Mouse (Mus musculus): ENCODE measurements around the gene Cavin2. TPM values are rescaled to one million over a fixed set of nuclear protein-coding genes. Genes with fewer than 3 reads are reported as not detected.

Gene Cavin2
- polyA plus RNA-seq, 1 experiment from 2014 or later: 46.1 TPM

DNA sequence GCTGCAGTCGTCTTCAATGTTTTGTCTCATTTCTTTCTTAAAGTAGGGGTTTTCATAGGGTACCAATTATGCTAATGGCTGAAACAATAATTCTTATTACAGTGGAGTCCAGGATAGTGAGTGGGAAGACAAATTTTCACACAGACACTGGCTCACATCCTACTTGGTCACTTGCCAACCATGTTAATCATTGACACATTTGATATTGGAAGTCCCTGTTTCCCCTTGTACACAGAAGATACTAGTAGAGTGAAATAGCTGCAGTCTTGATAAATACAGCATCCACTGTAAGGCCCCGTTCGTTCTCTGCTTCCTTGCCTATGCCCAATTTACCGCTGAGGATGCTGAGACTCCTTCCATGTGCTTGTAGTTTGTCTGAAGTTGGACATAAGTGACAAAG is 3.4 kb downstream of the Cavin2 start:
- 80% methylated on average over 4 of the region's 4 CpGs for WGBS

GRCm38 (mm10) chr1:51300295-51300930 is 11.5 kb downstream of the Cavin2 start:
- Histone ChIP-seq H3K9me3 (ENCODE audit: control insufficient read depth, low read length) (no peaks in the 10 kb centered on the region), H3K4me1 (replicated peaks; ENCODE audit: control insufficient read depth, insufficient read depth) (no peaks in the 10 kb centered on the region), H3K36me3 (ENCODE audit: control insufficient read depth, insufficient read depth, low read length) (peaks cover 4% of the 10 kb centered on the region; the same call in 1 of the 2 replicates), H3K27ac (replicated peaks) (no peak overlapping the region), H3K4me3 (ENCODE audit: low read depth, low read length) (no peak overlapping the region), H3K4me2 (replicated peaks; ENCODE audit: low read depth) (no peak overlapping the region), H3K9ac (ENCODE audit: low read length) (no peak overlapping the region), H3K27me3 (ENCODE audit: control insufficient read depth, insufficient read depth, low read length) (no peaks in the 10 kb centered on the region)
- no peak for TF ChIP-seq CTCF (IDR thresholded peaks at IDR 0.05; ENCODE audit: low read depth)
- TF ChIP-seq EP300 (optimal IDR thresholded peaks at IDR 0.05): no peak
- no peak for DNase-seq (ENCODE audit: low spot score)
- WGBS: 75% methylated on average over 11 of the region's 11 CpGs
- no peak for ATAC-seq (ENCODE audit: low FRiP score, low TSS enrichment)

More for the DNA sequence above, 3.4 kb downstream of the Cavin2 start:
- H3K9me3 ChIP-seq (ENCODE audit: control insufficient read depth, low read length): no peaks in the 10 kb centered on the region
- H3K4me2 ChIP-seq (replicated peaks; ENCODE audit: low read depth): peak overlapping the region; percentile 47
- H3K9ac ChIP-seq (ENCODE audit: low read length): no peak overlapping the region
- ATAC-seq (ENCODE audit: low FRiP score, low TSS enrichment): no peak
- no peak for DNase-seq (ENCODE audit: low spot score)
- H3K27ac ChIP-seq (replicated peaks): no peak overlapping the region
- H3K4me3 ChIP-seq (ENCODE audit: low read depth, low read length): peak overlapping the region; percentile 14; the same call in 1 of the 2 replicates
- TF ChIP-seq EP300 (optimal IDR thresholded peaks at IDR 0.05): no peak
- no peak for TF ChIP-seq CTCF (IDR thresholded peaks at IDR 0.05; ENCODE audit: low read depth)
- no peaks in the 10 kb centered on the region for H3K36me3 ChIP-seq (ENCODE audit: control insufficient read depth, insufficient read depth, low read length)
- no peaks in the 10 kb centered on the region for H3K27me3 ChIP-seq (ENCODE audit: control insufficient read depth, insufficient read depth, low read length)
- no peaks in the 10 kb centered on the region for H3K4me1 ChIP-seq (replicated peaks; ENCODE audit: control insufficient read depth, insufficient read depth)

DNA sequence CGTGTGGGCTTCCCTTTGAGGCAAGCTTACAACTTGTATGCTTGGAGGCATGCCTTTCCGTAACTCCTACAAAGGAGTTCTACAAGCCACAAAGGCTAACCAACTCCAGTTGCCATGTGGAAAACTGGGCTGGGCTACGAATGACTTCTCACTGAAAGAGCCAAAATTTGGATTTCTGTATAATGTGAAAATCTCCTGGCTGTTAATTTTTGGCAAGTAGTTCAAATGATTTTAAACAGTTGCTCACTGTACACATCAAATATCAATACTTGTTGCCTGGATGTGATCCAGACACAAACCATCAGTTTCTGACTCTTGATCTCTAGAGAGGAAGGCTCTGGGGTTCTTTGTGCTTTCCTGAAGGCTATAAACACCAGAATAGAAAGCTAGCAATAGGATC is 18.1 kb downstream of the Cavin2 start:
- ATAC-seq (ENCODE audit: low FRiP score, low TSS enrichment) (no peak), DNase-seq (ENCODE audit: low spot score) (no peak)
- H3K9ac ChIP-seq (ENCODE audit: low read length): no peak overlapping the region
- H3K27ac ChIP-seq (replicated peaks): no peak overlapping the region
- H3K4me3 ChIP-seq (ENCODE audit: low read depth, low read length): no peak overlapping the region
- TF ChIP-seq CTCF (IDR thresholded peaks at IDR 0.05; ENCODE audit: low read depth): no peak
- no peak for TF ChIP-seq EP300 (optimal IDR thresholded peaks at IDR 0.05)
- no peaks in the 10 kb centered on the region for H3K27me3 ChIP-seq (ENCODE audit: control insufficient read depth, insufficient read depth, low read length)
- no peaks in the 10 kb centered on the region for H3K4me1 ChIP-seq (replicated peaks; ENCODE audit: control insufficient read depth, insufficient read depth)
- H3K36me3 ChIP-seq (ENCODE audit: control insufficient read depth, insufficient read depth, low read length): no peaks in the 10 kb centered on the region
- 76% methylated on average over 3 of the region's 3 CpGs for WGBS
- H3K9me3 ChIP-seq (ENCODE audit: control insufficient read depth, low read length): no peaks in the 10 kb centered on the region
- H3K4me2 ChIP-seq (replicated peaks; ENCODE audit: low read depth): no peak overlapping the region

GRCm38 (mm10) chr1:51315476-51315875 is 26.6 kb downstream of the Cavin2 start:
- H3K4me2 ChIP-seq (replicated peaks; ENCODE audit: low read depth): no peak overlapping the region
- H3K4me3 ChIP-seq (ENCODE audit: low read depth, low read length): no peak overlapping the region
- ATAC-seq (ENCODE audit: low FRiP score, low TSS enrichment) (no peak), DNase-seq (ENCODE audit: low spot score) (no peak)
- H3K27me3 ChIP-seq (ENCODE audit: control insufficient read depth, insufficient read depth, low read length): no peaks in the 10 kb centered on the region
- H3K4me1 ChIP-seq (replicated peaks; ENCODE audit: control insufficient read depth, insufficient read depth): no peaks in the 10 kb centered on the region
- no peaks in the 10 kb centered on the region for H3K36me3 ChIP-seq (ENCODE audit: control insufficient read depth, insufficient read depth, low read length)
- H3K27ac ChIP-seq (replicated peaks): no peak overlapping the region
- no peaks in the 10 kb centered on the region for H3K9me3 ChIP-seq (ENCODE audit: control insufficient read depth, low read length)
- no peak overlapping the region for H3K9ac ChIP-seq (ENCODE audit: low read length)
- TF ChIP-seq EP300 (optimal IDR thresholded peaks at IDR 0.05) (no peak), CTCF (IDR thresholded peaks at IDR 0.05; ENCODE audit: low read depth) (no peak)
- WGBS: 24% methylated on average over 2 of the region's 2 CpGs

DNA sequence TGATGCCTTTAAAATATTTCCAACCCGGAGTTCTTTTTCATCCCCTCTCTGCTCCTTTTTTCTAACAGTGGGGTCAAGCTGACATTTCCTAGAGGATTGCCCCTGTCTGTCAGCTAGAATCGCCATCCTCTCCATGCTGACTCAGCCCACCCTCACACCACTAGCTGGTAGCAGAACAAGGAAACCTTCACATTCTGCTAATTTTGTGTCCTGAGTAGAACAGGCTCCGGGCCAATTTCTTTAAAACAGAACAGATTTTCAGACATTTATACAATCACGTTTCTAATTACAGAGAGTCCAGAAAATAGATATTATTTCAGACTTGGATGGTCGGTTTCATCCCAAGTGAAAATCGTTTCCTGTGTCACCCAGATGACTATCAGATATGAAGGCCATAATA is 34.6 kb downstream of the Cavin2 start:
- DNase-seq (ENCODE audit: low spot score): no peak
- Histone ChIP-seq H3K27ac (replicated peaks) (no peak overlapping the region), H3K4me1 (replicated peaks; ENCODE audit: control insufficient read depth, insufficient read depth) (no peaks in the 10 kb centered on the region), H3K9me3 (ENCODE audit: control insufficient read depth, low read length) (no peaks in the 10 kb centered on the region), H3K9ac (ENCODE audit: low read length) (no peak overlapping the region), H3K27me3 (ENCODE audit: control insufficient read depth, insufficient read depth, low read length) (no peaks in the 10 kb centered on the region), H3K4me3 (ENCODE audit: low read depth, low read length) (no peak overlapping the region), H3K4me2 (replicated peaks; ENCODE audit: low read depth) (no peak overlapping the region), H3K36me3 (ENCODE audit: control insufficient read depth, insufficient read depth, low read length) (no peaks in the 10 kb centered on the region)
- no peak for TF ChIP-seq EP300 (optimal IDR thresholded peaks at IDR 0.05)
- no peak for TF ChIP-seq CTCF (IDR thresholded peaks at IDR 0.05; ENCODE audit: low read depth)
- WGBS: 65% methylated on average over 6 of the region's 6 CpGs
- ATAC-seq (ENCODE audit: low FRiP score, low TSS enrichment): no peak

GRCm38 (mm10) chr1:51328541-51328940 is 39.6 kb downstream of the Cavin2 start:
- Histone ChIP-seq H3K9me3 (ENCODE audit: control insufficient read depth, low read length) (no peaks in the 10 kb centered on the region), H3K27me3 (ENCODE audit: control insufficient read depth, insufficient read depth, low read length) (no peaks in the 10 kb centered on the region), H3K4me1 (replicated peaks; ENCODE audit: control insufficient read depth, insufficient read depth) (no peaks in the 10 kb centered on the region), H3K4me2 (replicated peaks; ENCODE audit: low read depth) (no peak overlapping the region), H3K36me3 (ENCODE audit: control insufficient read depth, insufficient read depth, low read length) (no peaks in the 10 kb centered on the region), H3K9ac (ENCODE audit: low read length) (no peak overlapping the region), H3K4me3 (ENCODE audit: low read depth, low read length) (no peak overlapping the region), H3K27ac (replicated peaks) (no peak overlapping the region)
- TF ChIP-seq CTCF (IDR thresholded peaks at IDR 0.05; ENCODE audit: low read depth): no peak
- TF ChIP-seq EP300 (optimal IDR thresholded peaks at IDR 0.05): no peak
- 86% methylated on average over 1 of the region's 1 CpGs for WGBS
- DNase-seq (ENCODE audit: low spot score) (no peak), ATAC-seq (ENCODE audit: low FRiP score, low TSS enrichment) (no peak)
